Mouse (Mus musculus) olfactory bulb, adult 2 months (tissue): ENCODE measurements at regions not wholly inside any gene's neighbourhood (a gene's known extent, or its start where the extent isn't known, plus 50 kb on each side); places are given as distances from the start of the nearest gene placed in this dataset.

Experiments
- H3K27ac ChIP-seq: fragments of 200-500 bp; 2 replicates; pipeline ENCODE4 v1.5.1; 2012; ENCODE audit warnings: low read depth, low read length; ENCODE audit not compliant: insufficient read depth
- H3K4me1 ChIP-seq: fragments of 200-500 bp; 2 replicates; pipeline ENCODE4 v1.6.1; 2012; ENCODE audit warnings: low read length; ENCODE audit not compliant: control insufficient read depth, insufficient read depth
- H3K4me3 ChIP-seq: fragments of 200-500 bp; 2 replicates; pipeline ENCODE4 v1.5.1; 2012; ENCODE audit warnings: mild to moderate bottlenecking, low read depth, low read length, moderate library complexity; ENCODE audit not compliant: insufficient read depth
- CTCF ChIP-seq: fragments of 200-500 bp; IDR thresholded peaks from 2 replicates; pipeline ENCODE4 v1.5.1; 2012; ENCODE audit warnings: low read depth, mild to moderate bottlenecking, low read length, moderate library complexity; ENCODE audit not compliant: insufficient read depth
- POLR2A ChIP-seq: fragments of 200-500 bp; IDR thresholded peaks from 2 replicates; pipeline ENCODE4 v1.6.1; 2012; ENCODE audit warnings: mild to moderate bottlenecking, low read depth, low read length, moderate library complexity; ENCODE audit not compliant: insufficient read depth
- WGBS: fragments of 180-500 bp; shearing (Covaris S2); methylation state at CpG from one replicate; pipeline ENCODE4 v1.1.7; 2018; 5-methylcytosine and 5-hydroxymethylcytosine counted together

DNA sequence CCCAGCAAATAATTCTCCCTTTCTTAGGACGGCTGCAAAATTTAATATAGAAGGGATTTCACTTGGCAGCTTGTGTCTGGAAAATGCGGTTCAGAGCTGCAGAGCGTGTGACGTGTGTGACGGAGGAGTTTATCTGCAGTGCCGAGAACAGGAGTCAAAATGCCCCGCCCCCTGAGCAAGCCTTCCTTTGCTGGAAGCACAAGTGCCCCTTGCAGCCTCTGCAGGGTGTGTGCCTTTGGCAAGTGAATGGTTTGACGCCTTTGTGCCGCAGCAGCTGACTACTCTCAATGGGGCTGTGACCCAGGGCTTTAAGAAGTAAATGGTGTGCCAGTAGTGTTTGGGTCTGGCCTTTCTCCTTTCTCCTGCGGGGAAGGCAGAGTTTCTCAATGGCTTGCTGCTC, 185.0 kb downstream of the Med10 start:
- WGBS: 22% methylated on average over 10 of the region's 10 CpGs
- H3K4me1 ChIP-seq: peaks cover 13% of the 10 kb centered on the region
- H3K4me3 ChIP-seq: no peak overlapping the region
- TF ChIP-seq POLR2A (no peak), CTCF (no peak)
- no peak overlapping the region for H3K27ac ChIP-seq

DNA sequence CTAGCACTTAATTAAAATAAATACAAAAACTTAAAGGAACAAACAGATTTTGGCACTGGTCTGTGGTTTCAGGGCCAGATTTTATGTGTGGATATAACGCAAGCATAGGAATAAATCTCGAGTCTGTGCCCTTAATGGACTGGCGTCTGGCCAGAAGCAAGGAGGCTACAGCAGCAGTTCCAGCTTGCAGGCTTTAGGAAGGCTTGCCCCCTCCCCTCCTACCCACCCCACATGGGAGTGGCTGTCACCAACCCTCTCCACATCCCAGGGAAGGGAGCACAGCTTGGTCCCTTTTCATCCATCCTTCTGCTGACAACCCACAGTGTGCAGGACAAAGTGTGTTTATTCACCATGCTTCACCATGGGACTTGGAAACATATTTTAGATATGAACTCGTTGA, 186.1 kb downstream of the Med10 start:
- H3K4me3 ChIP-seq: no peak overlapping the region
- WGBS: 41% methylated on average over 4 of the region's 4 CpGs
- peaks cover 13% of the 10 kb centered on the region for H3K4me1 ChIP-seq
- no peak overlapping the region for H3K27ac ChIP-seq
- TF ChIP-seq CTCF (no peak), POLR2A (no peak)

DNA sequence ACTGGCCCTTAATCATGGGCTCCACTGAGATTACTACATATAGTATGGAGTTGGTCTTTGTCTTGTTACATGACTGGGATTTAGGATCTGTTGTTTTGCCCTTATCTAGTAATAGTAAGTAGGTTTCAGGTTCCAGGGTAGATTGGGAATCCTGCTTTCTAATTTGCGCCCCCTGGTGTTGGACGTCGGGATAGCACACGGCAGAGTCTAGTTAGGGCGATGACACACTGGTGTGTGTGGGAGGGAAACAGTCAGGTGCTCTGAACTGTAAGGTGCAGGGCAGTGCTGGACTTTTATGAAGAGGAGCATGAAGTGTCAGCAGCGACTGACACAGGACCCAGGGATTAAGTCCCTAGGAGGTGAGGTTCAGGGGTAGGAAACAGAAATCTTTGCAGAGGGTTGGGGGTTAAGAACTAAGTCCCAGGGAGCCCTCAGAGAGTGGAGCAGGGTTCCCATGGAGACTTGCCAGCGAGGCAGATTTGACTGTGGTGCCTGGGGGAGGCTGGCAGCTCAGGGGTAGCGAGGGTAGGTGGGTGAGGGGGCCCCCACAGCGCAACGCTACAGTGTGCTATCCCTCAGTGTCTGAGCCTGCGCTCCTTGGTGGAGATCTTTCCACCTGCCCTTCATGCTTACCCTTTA, 189.2 kb downstream of the Med10 start:
- TF ChIP-seq CTCF (peak; percentile 42; the same call in 1 of the 2 replicates), POLR2A (no peak)
- Histone ChIP-seq H3K4me3 (peak overlapping the region; percentile 15), H3K4me1 (peaks cover 13% of the 10 kb centered on the region), H3K27ac (no peak overlapping the region)
- WGBS: 16% methylated on average over 11 of the region's 11 CpGs

DNA sequence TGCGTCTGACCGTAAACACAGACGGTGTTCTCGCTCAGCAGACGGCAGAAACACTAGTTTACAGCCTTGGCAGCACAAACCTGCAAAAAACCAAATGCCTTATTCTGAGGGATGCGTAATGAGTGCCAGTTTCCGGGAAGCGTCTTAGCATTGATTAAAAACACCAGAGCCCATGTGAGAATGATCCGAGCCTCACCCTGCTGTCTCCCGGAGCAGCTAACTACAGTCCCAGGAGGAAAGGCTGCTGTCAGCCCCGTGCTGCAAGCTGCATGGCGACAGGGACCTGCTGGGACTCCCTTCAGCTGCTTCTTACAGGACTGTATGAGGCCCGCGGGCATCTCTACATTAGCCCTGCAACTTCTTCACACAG, 189.7 kb downstream of the Med10 start:
- no peak overlapping the region for H3K27ac ChIP-seq
- peak overlapping the region; percentile 15 for H3K4me3 ChIP-seq
- WGBS: 21% methylated on average over 14 of the region's 14 CpGs
- TF ChIP-seq POLR2A (no peak), CTCF (no peak)
- H3K4me1 ChIP-seq: peaks cover 13% of the 10 kb centered on the region

DNA sequence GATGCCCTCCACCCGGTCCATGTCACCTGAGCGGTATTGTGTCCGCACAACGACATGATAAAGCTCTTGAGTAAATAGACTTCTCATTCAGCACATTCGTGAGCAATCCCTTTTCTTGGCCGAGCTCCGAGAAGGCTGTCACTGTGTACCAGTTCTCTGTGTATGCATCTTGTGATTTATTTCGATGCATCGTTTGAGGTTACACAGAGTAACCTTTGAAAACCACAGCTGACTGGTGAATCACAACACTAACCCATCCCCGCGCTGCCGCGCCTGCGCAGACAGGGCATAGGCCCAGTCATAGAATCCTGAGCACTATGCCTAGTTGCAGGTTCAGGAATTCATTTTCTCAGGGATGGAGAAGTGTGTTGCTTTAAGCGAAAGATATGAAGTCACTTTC, 201.4 kb downstream of the Med10 start:
- no peak overlapping the region for H3K27ac ChIP-seq
- TF ChIP-seq CTCF (no peak), POLR2A (no peak)

DNA sequence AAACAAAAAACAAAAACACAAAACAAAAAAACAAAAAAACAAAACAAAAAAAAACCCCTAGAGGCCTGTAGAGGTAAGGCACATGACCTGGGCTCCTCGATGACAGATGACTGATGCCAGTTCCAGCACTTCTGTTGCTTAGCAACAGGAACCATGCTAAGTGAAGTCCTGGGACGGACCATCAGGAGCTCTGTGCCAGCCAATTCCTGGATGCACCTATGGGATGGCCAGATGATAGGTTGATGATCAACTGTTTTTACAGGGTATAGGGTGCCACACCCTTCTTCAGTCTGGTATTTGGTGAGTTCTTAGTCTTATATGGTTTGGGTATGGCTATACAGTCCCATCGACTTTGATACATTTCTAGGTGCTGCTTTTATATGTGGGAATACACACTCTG, 209.9 kb downstream of the Med10 start:
- H3K4me1 ChIP-seq: no peaks in the 10 kb centered on the region
- no peak for TF ChIP-seq POLR2A
- no peak for TF ChIP-seq CTCF
- WGBS: 69% methylated on average over 3 of the region's 3 CpGs
- H3K27ac ChIP-seq: no peak overlapping the region
- H3K4me3 ChIP-seq: no peak overlapping the region

More for the DNA sequence above, 201.4 kb downstream of the Med10 start:
- H3K4me1 ChIP-seq: no peaks in the 10 kb centered on the region
- no peak overlapping the region for H3K4me3 ChIP-seq
- WGBS: 86% methylated on average over 15 of the region's 15 CpGs

DNA sequence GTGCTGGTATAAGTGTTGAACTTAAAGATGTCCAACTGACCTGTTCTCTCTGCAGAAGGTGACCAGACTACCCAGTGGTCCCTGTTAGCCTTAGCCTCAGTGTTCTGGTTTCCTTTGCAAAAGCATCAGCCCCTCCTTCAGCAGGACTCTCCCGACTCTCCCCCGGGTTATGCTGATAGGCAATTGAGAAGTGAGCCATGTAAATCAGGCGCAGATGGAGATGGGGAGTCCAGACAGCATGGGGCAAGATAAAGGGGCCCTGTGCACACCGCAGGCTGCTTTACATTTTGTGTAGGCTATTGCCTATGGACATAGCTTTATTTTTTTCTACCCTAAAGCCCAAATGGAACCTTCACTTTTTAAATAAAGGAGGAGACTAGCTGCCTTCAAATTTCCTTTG, 213.0 kb downstream of the Med10 start:
- no peak overlapping the region for H3K4me3 ChIP-seq
- TF ChIP-seq POLR2A (no peak), CTCF (no peak)
- 49% methylated on average over 4 of the region's 4 CpGs for WGBS
- no peaks in the 10 kb centered on the region for H3K4me1 ChIP-seq
- no peak overlapping the region for H3K27ac ChIP-seq

DNA sequence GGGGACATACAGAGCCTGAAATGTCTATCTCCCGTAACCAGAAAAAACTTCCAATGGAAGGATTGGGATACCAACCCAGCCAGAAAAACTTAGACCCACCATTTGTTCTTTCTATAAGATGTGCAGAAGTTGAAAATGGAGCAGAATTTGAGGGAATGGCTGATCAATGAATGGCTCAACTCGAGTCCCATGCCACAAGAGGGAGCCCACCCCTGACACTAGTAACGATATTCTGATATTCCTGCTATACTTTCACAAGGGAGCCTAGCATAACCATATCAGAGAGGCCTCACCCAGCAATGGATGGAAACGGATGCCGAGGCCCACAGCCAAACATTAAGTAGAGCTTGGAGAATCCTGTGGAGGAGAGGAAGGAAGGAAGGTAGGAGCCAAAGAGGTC, 215.3 kb downstream of the Med10 start:
- Histone ChIP-seq H3K4me1 (no peaks in the 10 kb centered on the region), H3K27ac (no peak overlapping the region), H3K4me3 (no peak overlapping the region)
- 77% methylated on average over 5 of the region's 5 CpGs for WGBS
- no peak for TF ChIP-seq POLR2A
- no peak for TF ChIP-seq CTCF

DNA sequence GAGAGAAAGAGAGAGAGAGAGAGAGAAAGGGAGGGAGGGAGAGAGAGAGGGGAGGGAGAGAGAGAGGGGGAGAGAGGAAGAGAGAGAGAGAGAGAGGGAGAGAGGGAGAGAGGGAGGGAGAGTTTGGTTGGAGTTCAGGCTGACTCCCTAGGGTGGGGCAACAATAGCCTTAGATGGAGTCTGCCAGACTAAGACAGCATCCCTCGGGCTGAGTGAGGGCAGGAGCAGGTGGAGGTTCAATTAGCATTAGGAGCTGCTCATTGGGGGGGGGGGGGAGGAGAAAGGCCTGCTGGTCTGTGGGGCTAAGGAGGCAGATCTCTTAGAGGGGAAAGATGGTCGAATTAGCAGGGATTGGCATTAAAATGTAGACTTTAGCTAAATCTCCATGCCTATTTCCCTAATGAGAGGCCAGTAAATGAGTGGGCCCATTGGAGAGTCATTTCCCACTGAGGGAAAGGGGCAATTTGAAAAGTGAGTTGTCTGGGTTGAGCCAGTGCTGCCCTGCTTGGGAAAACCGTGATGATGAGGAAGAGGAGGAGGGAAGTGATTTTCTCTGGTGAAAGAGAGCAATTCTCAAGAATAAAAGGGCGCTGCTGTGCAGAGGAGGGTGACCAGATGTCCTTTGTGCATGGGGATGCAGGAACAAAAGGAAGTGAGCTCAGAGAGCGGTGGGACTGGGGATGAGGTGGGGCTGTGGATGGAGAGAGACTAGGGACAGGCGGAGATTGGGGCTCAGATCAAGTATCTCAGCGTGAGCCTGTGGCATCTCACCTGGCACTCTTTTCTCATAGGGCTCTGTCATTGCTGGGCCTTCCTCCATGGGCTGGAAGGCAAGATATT, 218.0 kb downstream of the Med10 start:
- Histone ChIP-seq H3K4me3 (no peak overlapping the region), H3K4me1 (no peaks in the 10 kb centered on the region), H3K27ac (no peak overlapping the region)
- TF ChIP-seq CTCF: no peak
- no peak for TF ChIP-seq POLR2A
- 58% methylated on average over 7 of the region's 7 CpGs for WGBS
